Mouse (Mus musculus) cerebellum, adult 9-11 months (tissue): ENCODE measurements at regions not wholly inside any gene's neighbourhood (a gene's known extent, or its start where the extent isn't known, plus 50 kb on each side); places are given as distances from the start of the nearest gene placed in this dataset.
A peak's percentile ranks its signal among the peaks of the same experiment; 100 is the strongest.

Experiments
- DNase-seq: peaks from one replicate; pipeline ENCODE4 v3.0.0; 2022

- DNase-seq = no peak
Observed at GRCm38 (mm10) chr4:124057607-124058006, 139.8 kb upstream of the 4930535I16Rik start.

- DNase-seq = no peak
Observed at GRCm38 (mm10) chr4:124054240-124054760, 136.5 kb upstream of the 4930535I16Rik start.

GRCm38 (mm10) chr4:124053340-124054038, 135.7 kb upstream of the 4930535I16Rik start:
- no peak for DNase-seq

- peak; percentile 16 for DNase-seq
Observed at GRCm38 (mm10) chr4:124052387-124052786, 134.6 kb upstream of the 4930535I16Rik start.

GRCm38 (mm10) chr4:124048348-124048831, 130.6 kb upstream of the 4930535I16Rik start:
- DNase-seq = no peak

- no peak for DNase-seq
Observed at GRCm38 (mm10) chr4:124047898-124048297, 130.1 kb upstream of the 4930535I16Rik start.

- no peak for DNase-seq
Observed at GRCm38 (mm10) chr4:124036483-124036882, 118.7 kb upstream of the 4930535I16Rik start.

- DNase-seq = no peak
Observed at GRCm38 (mm10) chr4:124035657-124036061, 117.8 kb upstream of the 4930535I16Rik start.

GRCm38 (mm10) chr4:124035192-124035591, 117.4 kb upstream of the 4930535I16Rik start:
- DNase-seq = no peak

- no peak for DNase-seq
Observed at GRCm38 (mm10) chr4:124028061-124028460, 110.2 kb upstream of the 4930535I16Rik start.

GRCm38 (mm10) chr4:124016401-124016800, 98.6 kb upstream of the 4930535I16Rik start:
- DNase-seq = no peak

GRCm38 (mm10) chr4:124015323-124015722, 97.5 kb upstream of the 4930535I16Rik start:
- DNase-seq = no peak

- DNase-seq = no peak
Observed at GRCm38 (mm10) chr4:124012406-124012805, 94.6 kb upstream of the 4930535I16Rik start.

- no peak for DNase-seq
Observed at GRCm38 (mm10) chr4:124008725-124009124, 90.9 kb upstream of the 4930535I16Rik start.

GRCm38 (mm10) chr4:124005626-124006315, 87.9 kb upstream of the 4930535I16Rik start:
- no peak for DNase-seq

- no peak for DNase-seq
Observed at GRCm38 (mm10) chr4:124002760-124003159, 84.9 kb upstream of the 4930535I16Rik start.

- no peak for DNase-seq
Observed at GRCm38 (mm10) chr4:124002105-124002504, 84.3 kb upstream of the 4930535I16Rik start.

- no peak for DNase-seq
Observed at GRCm38 (mm10) chr4:123995815-123996214, 78.0 kb upstream of the 4930535I16Rik start.

GRCm38 (mm10) chr4:123991223-123991622, 73.4 kb upstream of the 4930535I16Rik start:
- DNase-seq = no peak

- DNase-seq = no peak
Observed at GRCm38 (mm10) chr4:123990293-123991185, 72.7 kb upstream of the 4930535I16Rik start.
